Comparison of ENCODE assay signal across 9 mouse cellular contexts in genomic region chr4:57730801-57731598, GRCm38 (mm10). TPM values are rescaled to one million over a fixed set of nuclear protein-coding genes. Genes with fewer than 3 reads are reported as not detected.
DNase-seq lines count a peak whose midpoint lies in the region; ATAC-seq and TF ChIP-seq lines count a peak whose summit lies in the region.
"Had no signal": no experiment of that assay in that cellular context is flagged by ENCODE, and none has a peak within 500 bp of the region (broad histone marks: within the 10 kb centered on the region; RNA-seq: fewer than 3 reads in every experiment).

No protein-coding gene starts in this region.

- TF ChIP-seq POLR2A in thymus, adult 2 months (IDR thresholded peaks at IDR 0.05; ENCODE audit: control insufficient read depth, extremely low read depth, insufficient read depth, low read length, poor library complexity), result no peak

- peak overlapping the region; percentile 37 for H3K27ac ChIP-seq in heart, embryonic 15.5 days
- peak overlapping the region; percentile 32 for H3K27ac ChIP-seq in thymus, adult 2 months (ENCODE audit: control insufficient read depth, insufficient read depth, low read length)
- H3K27ac ChIP-seq: hindbrain, embryonic 15.5 days had no signal

- no peak overlapping the region for H3K9ac ChIP-seq in heart, embryonic 15.5 days
- H3K9ac ChIP-seq: hindbrain, embryonic 15.5 days had no signal

- H3K4me3 ChIP-seq in heart, embryonic 15.5 days, result no peak overlapping the region
- peak overlapping the region; percentile 16; the same call in 1 of the 2 replicates for H3K4me3 ChIP-seq in thymus, adult 2 months (ENCODE audit: control insufficient read depth, insufficient read depth, low read length)
- H3K4me3 ChIP-seq: hindbrain, embryonic 15.5 days had no signal

- 60% methylated on average over 11 of the region's 11 CpGs for WGBS in heart, embryonic 15.5 days
- WGBS in thymus, adult 2 months, result 8% methylated on average over 11 of the region's 11 CpGs

- no peak for ATAC-seq in heart, embryonic 15.5 days (replicated peaks; ENCODE audit: insufficient number of reproducible peaks, insufficient read depth, low FRiP score, low read depth)
- ATAC-seq in common myeloid progenitor, adult 5-6 weeks (replicated peaks; ENCODE audit: low read depth, poor library complexity, severe bottlenecking), result 0 out of 2 replicates have a peak, but pooled peaks have one; percentile 50

- H3K9me3 ChIP-seq in heart, embryonic 15.5 days (replicated peaks), result no peaks in the 10 kb centered on the region
- H3K9me3 ChIP-seq: hindbrain, embryonic 15.5 days had no signal

- DNase-seq in heart, adult 11 months, result no peak
- peak; percentile 31 for DNase-seq in thymus, adult 2 months
- DNase-seq in thymus, postnatal 10 days (ENCODE audit: low spot score in 2 of 2), result no peak
- peak; percentile 25 to 38 for DNase-seq in thymus, postnatal 36 days
- no peak for DNase-seq in MN1 (ENCODE audit: low spot score)
- DNase-seq in left cerebral cortex, adult 9 months (ENCODE audit: low spot score in 2 of 2), result no peak

- no peak for TF ChIP-seq CTCF in thymus, adult 2 months (IDR thresholded peaks at IDR 0.05; ENCODE audit: borderline replicate concordance, control insufficient read depth, extremely low read depth, insufficient read depth, low read length, poor library complexity)

- no peak overlapping the region for H3K4me2 ChIP-seq in heart, embryonic 15.5 days
- H3K4me2 ChIP-seq: hindbrain, embryonic 15.5 days had no signal

- peaks cover 30% of the 10 kb centered on the region for H3K4me1 ChIP-seq in heart, embryonic 15.5 days (replicated peaks)
- peaks cover 25% of the 10 kb centered on the region for H3K4me1 ChIP-seq in thymus, adult 2 months (replicated peaks; ENCODE audit: control insufficient read depth, insufficient read depth, low read length)
- H3K4me1 ChIP-seq: hindbrain, embryonic 15.5 days had no signal

- H3K27me3 ChIP-seq in heart, embryonic 15.5 days, result no peaks in the 10 kb centered on the region
- no peaks in the 10 kb centered on the region for H3K27me3 ChIP-seq in thymus, adult 2 months (ENCODE audit: control insufficient read depth, insufficient read depth, low read length)
- H3K27me3 ChIP-seq: hindbrain, embryonic 15.5 days had no signal

- peaks cover 2% of the 10 kb centered on the region; the same call in 1 of the 2 replicates for H3K36me3 ChIP-seq in heart, embryonic 15.5 days
- no peaks in the 10 kb centered on the region for H3K36me3 ChIP-seq in thymus, adult 2 months (ENCODE audit: control insufficient read depth, insufficient read depth, low read length)
- H3K36me3 ChIP-seq: hindbrain, embryonic 15.5 days had no signal

RNA-seq across cellular contexts. Expression of gene Akap2, which starts 13.5 kb away (rescaled TPM):
- 40.0 and 48.5 TPM in 2 replicates for polyA plus RNA-seq in heart, embryonic 15.5 days (2015; fragmentation: Nextera tagmentation; extraction: Ambion mirVana)
- polyA plus RNA-seq in thymus, adult 2 months (2012; rRNA removed), result 99.2 and 117 TPM in 2 replicates
- total RNA-seq in common myeloid progenitor, adult 5-6 weeks (2017), result 2.2 TPM in 1 of 2 replicates, not detected in the other

Comparison
In these comparisons a context has a peak if more than half of its experiments do, and no peak if none do; other contexts are left out.
1. DNase-seq: peak in thymus, adult 2 months (single experiment) and thymus, postnatal 36 days (2 of 2); none in heart, adult 11 months (single experiment), thymus, postnatal 10 days (0 of 2), MN1 (single experiment) and left cerebral cortex, adult 9 months (0 of 2).